Mouse (Mus musculus) kidney, adult 2 months (tissue): ENCODE measurements around the gene Gulp1.

Source experiments
- CTCF ChIP-seq: fragments of 200-500 bp; conservative IDR thresholded peaks from 2 replicates; pipeline ENCODE4 v1.5.1; 2011; ENCODE audit warnings: low read depth, mild to moderate bottlenecking, control low read depth, low read length, moderate library complexity, mixed read lengths; ENCODE audit not compliant: insufficient read depth, insufficient read length
- POLR2A ChIP-seq: fragments of 200-500 bp; IDR thresholded peaks from one replicate; pipeline ENCODE4 v1.6.1; 2011; ENCODE audit warnings: low read depth, low read length, control low read depth

DNA sequence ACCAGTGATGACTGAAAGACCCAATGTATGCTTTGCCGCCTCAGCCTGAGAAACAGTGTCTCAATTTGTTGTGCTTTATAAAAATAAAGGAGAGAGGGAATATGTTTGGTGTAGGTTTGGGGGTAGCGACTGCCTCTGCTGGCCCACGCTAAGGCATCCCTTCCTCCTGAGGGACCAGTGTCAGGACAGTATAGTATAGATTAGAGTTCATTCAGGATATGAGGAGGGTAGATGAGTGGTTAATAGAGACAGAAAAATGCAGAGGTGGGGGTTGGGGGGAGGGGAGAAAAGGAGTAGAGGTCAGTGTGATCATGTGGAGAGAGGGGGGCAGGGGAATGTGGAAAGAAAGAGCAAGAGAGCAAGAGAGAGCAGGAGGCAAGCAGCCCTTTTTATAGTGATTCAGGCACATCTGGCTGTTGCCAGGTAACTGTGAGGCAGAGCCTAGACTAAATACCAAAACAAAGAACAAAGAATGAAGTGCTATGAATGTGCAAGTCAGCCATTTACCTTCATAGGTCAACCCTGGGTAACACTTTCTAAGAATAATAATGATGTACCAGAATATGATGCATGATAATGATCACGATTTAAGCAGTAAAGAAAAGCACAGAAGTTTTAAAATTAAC is 169.6 kb downstream of the Gulp1 start:
- TF ChIP-seq CTCF (no peak), POLR2A (no peak)
